Mouse (Mus musculus) testis, adult 2 months (tissue): ENCODE results near the gene Pias1. TPM values are rescaled to one million over a fixed set of nuclear protein-coding genes. Genes with fewer than 3 reads are reported as not detected.

Experiments used
- H3K27ac ChIP-seq: fragments of 200-500 bp; 2 replicates; pipeline ENCODE4 v1.5.1; 2012; ENCODE audit warnings: low read depth, low read length; ENCODE audit not compliant: control insufficient read depth, insufficient read depth
- H3K27me3 ChIP-seq: fragments of 200-500 bp; 2 replicates; pipeline ENCODE4 v1.6.1; 2012; ENCODE audit warnings: mild to moderate bottlenecking, low read length, moderate library complexity; ENCODE audit not compliant: control insufficient read depth, insufficient read depth
- H3K36me3 ChIP-seq: fragments of 200-500 bp; 2 replicates; pipeline ENCODE4 v1.6.1; 2012; ENCODE audit warnings: mild to moderate bottlenecking, low read length; ENCODE audit not compliant: control insufficient read depth, insufficient read depth
- H3K4me1 ChIP-seq: fragments of 200-500 bp; 2 replicates; pipeline ENCODE4 v1.6.1; 2012; ENCODE audit warnings: low read length; ENCODE audit not compliant: control insufficient read depth, insufficient read depth
- H3K4me3 ChIP-seq: fragments of 200-500 bp; 2 replicates; pipeline ENCODE4 v1.5.1; 2012; ENCODE audit warnings: low read depth, mild to moderate bottlenecking, low read length, moderate library complexity, mixed read lengths; ENCODE audit not compliant: control insufficient read depth
- CTCF ChIP-seq: fragments of 200-500 bp; IDR thresholded peaks from 2 replicates; pipeline ENCODE4 v1.5.1; 2012; ENCODE audit warnings: low read depth, mild to moderate bottlenecking, inconsistent platforms, low read length, moderate library complexity; ENCODE audit not compliant: control insufficient read depth, insufficient read depth, insufficient replicate concordance
- POLR2A ChIP-seq: fragments of 200-500 bp; IDR thresholded peaks from 2 replicates; pipeline ENCODE4 v1.6.1; 2012; ENCODE audit warnings: low read depth, mild to moderate bottlenecking, inconsistent platforms, low read length, moderate library complexity; ENCODE audit not compliant: control insufficient read depth
- polyA plus RNA-seq: library from polyadenylated mRNA; depleted of rRNA; stranded (reverse); fragments of >200 nt; gene quantifications from 2 replicates; pipeline ENCODE4 v1.2.3, GENCODE M21; 2012

Pias1 gene
- polyA plus RNA-seq, 1 experiment = 280 TPM

DNA sequence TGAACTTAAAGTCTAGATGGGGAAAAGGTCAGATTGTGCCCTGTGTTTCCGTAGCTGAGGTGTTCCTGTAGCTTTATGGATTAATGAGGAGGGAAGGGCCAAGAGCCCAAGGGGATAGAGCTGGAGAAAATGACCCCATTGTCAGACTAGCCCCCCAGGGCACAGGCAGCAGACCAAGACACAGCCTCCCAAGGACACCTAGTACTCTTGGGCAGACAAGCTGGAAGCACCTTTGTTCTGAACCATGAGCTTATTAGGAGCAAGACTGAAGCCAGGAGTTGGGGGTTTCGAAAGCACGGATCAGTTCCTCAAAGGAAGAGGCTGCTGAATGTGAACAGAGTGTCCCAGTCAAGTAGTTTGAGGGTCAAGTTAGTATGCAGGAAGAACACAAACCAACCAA lies 9.9 kb upstream of the Pias1 start:
- H3K36me3 ChIP-seq = no peaks in the 10 kb centered on the region
- H3K27me3 ChIP-seq = no peaks in the 10 kb centered on the region
- TF ChIP-seq CTCF (no peak), POLR2A (no peak)
- H3K4me1 ChIP-seq = no peaks in the 10 kb centered on the region
- H3K4me3 ChIP-seq = no peak overlapping the region
- no peak overlapping the region for H3K27ac ChIP-seq

DNA sequence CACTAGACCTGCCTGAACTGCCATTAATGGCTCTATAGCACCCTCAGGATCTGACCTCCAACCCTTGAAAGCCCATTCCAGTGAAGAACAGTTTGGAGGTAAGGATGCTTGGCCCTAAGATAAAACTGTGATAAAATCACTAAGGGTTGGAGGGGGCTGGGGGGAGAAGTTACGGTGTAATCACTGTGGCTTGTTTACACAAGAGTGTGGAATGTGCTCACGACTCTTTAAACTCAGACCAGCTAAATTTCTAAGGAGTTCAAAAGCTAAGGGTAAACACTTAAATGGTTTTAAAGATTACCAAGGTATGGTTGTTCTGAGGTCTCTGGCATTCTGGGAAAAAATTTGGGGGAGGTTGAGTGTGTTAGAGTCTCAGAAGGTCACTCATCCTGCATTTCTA lies 7.5 kb upstream of the Pias1 start:
- H3K27ac ChIP-seq = no peak overlapping the region
- TF ChIP-seq POLR2A (no peak), CTCF (no peak)
- H3K36me3 ChIP-seq = no peaks in the 10 kb centered on the region
- no peaks in the 10 kb centered on the region for H3K27me3 ChIP-seq
- no peak overlapping the region for H3K4me3 ChIP-seq
- H3K4me1 ChIP-seq = no peaks in the 10 kb centered on the region

GRCm38 (mm10) chr9:62990134-62990533 lies 2.4 kb upstream of the Pias1 start:
- no peaks in the 10 kb centered on the region for H3K27me3 ChIP-seq
- H3K4me1 ChIP-seq = no peaks in the 10 kb centered on the region
- no peak overlapping the region for H3K27ac ChIP-seq
- TF ChIP-seq POLR2A (no peak), CTCF (no peak)
- no peaks in the 10 kb centered on the region for H3K36me3 ChIP-seq
- H3K4me3 ChIP-seq = no peak overlapping the region

DNA sequence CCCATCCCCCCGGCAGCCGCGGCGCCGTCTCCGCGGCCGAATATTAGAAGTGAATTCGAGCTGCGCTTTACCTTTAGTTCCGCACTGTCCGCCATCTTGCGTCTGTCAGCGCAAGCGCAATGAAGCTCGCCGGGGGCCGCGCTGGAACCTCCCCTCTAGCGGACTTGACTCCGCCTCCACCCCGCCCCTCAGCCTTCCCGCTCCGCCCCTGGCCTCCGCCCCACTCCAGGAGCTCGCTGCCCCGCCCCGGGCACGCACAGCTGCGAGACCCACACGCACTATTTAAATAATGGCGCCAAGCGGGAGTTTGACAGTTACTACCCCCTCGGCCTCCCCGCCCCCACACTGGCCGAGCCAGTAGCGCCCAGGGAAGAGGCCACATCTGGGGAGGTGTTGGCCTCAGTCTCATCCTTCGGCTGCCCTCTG lies 6.9 kb downstream of the Pias1 start:
- H3K27ac ChIP-seq = peak overlapping the region; percentile 94
- peaks cover 8% of the 10 kb centered on the region; the same call in 1 of the 2 replicates for H3K4me1 ChIP-seq
- TF ChIP-seq POLR2A (peak; percentile 84), CTCF (no peak)
- H3K4me3 ChIP-seq = peak overlapping the region; percentile 97
- no peaks in the 10 kb centered on the region for H3K36me3 ChIP-seq
- H3K27me3 ChIP-seq = no peaks in the 10 kb centered on the region

- Histone ChIP-seq H3K36me3 (no peaks in the 10 kb centered on the region), H3K4me3 (peak overlapping the region; percentile 97), H3K4me1 (peaks cover 8% of the 10 kb centered on the region; the same call in 1 of the 2 replicates), H3K27ac (peak overlapping the region; percentile 98), H3K27me3 (no peaks in the 10 kb centered on the region)
- TF ChIP-seq CTCF (no peak), POLR2A (no peak)
Measured at GRCm38 (mm10) chr9:62980162-62980776, 7.5 kb downstream of the Pias1 start.

GRCm38 (mm10) chr9:62979461-62980161 lies 8.1 kb downstream of the Pias1 start:
- peak overlapping the region; percentile 97 for H3K4me3 ChIP-seq
- H3K27ac ChIP-seq = peak overlapping the region; percentile 98
- no peaks in the 10 kb centered on the region for H3K27me3 ChIP-seq
- no peaks in the 10 kb centered on the region for H3K36me3 ChIP-seq
- TF ChIP-seq CTCF = no peak
- TF ChIP-seq POLR2A = no peak
- peaks cover 8% of the 10 kb centered on the region; the same call in 1 of the 2 replicates for H3K4me1 ChIP-seq

- Histone ChIP-seq H3K4me3 (no peak overlapping the region), H3K4me1 (peaks cover 9% of the 10 kb centered on the region; the same call in 1 of the 2 replicates), H3K27ac (no peak overlapping the region), H3K36me3 (no peaks in the 10 kb centered on the region), H3K27me3 (no peaks in the 10 kb centered on the region)
- TF ChIP-seq CTCF = no peak
- no peak for TF ChIP-seq POLR2A
Measured at GRCm38 (mm10) chr9:62977152-62977551, 10.6 kb downstream of the Pias1 start.

DNA sequence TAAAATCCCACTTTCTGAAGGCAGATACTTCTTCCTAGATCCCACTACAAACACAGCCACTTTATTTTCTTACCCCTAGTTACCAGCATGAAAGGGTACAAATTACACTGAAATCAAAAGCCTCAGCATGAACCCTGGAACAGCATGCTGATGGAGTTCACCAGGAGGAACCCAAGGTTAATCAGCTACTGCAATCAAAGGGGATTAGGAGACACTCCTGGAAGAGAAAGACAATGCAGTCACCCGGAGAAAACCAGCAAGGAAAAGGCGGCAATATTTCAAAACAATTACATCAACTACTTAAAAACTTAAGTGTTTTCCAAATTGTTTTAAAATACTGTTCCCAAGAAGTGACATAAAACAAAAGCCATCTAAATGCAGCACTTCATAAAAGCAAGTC lies 11.9 kb downstream of the Pias1 start:
- Histone ChIP-seq H3K36me3 (no peaks in the 10 kb centered on the region), H3K27ac (no peak overlapping the region), H3K4me3 (no peak overlapping the region), H3K27me3 (no peaks in the 10 kb centered on the region), H3K4me1 (peaks cover 7% of the 10 kb centered on the region; the same call in 1 of the 2 replicates)
- TF ChIP-seq CTCF = no peak
- no peak for TF ChIP-seq POLR2A
